Mouse (Mus musculus) gastrocnemius, postnatal 14 days (tissue): ENCODE measurements around the gene Oas1a. TPM values are rescaled to one million over a fixed set of nuclear protein-coding genes. Genes with fewer than 3 reads are reported as not detected.

Experiments
- DNase-seq: peaks from one replicate; pipeline ENCODE4 v3.0.0; 2021; ENCODE audit warnings: mixed read lengths
- intact Hi-C: fragments of 180-260 bp; cut with DNase I; formaldehyde crosslinking; loops from one replicate; pipeline ENCODE4 v1.15.1; 2025; ENCODE audit warnings: low total_unique reads
- microRNA-seq, 2 experiments: library from miRNA; unstranded; fragments of <30 nt; microRNA quantifications; one replicate each; pipeline ENCODE4 v1.2.0; 2021
- total RNA-seq, 2 experiments: library from RNA; stranded (reverse); gene quantifications; 2 replicates each; pipeline ENCODE4 v1.2.3; 2021

Oas1a gene
- total RNA-seq, 2 experiments from 2014 or later: not detected

DNA sequence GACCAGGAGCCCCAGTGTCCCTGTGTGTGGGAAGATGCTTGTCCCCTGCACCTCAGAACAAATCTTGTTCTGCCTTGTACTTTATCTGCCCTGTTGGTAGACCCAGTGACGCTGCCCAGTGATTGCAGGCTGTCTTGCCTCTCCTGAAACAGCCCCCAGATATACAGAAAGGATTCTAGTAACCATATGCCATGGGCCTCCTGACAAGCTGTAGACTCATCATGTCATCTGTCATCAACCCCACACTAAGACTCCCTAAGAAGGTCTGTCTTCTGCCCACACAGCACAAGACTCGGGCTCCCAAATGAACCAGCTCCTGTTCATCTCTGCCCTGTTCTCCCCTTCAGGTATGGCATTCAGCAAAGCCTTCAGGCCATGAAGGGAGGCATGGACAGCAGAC, 48.1 kb downstream of the Oas1a start:
- no peak for DNase-seq
- intact Hi-C loops: no loop called here

- no peak for DNase-seq
- intact Hi-C loops: no loop called here
These were observed 57.7 kb downstream of the Oas1a start for GRCm38 (mm10) chr5:120849601-120850136.

GRCm38 (mm10) chr5:120847067-120847466, 60.3 kb downstream of the Oas1a start, which contains the start of gene Oas1f:
TSS of gene Oas1f (plus strand) at chr5:120847367.
- intact Hi-C loops: no loop called here
- DNase-seq: no peak

Small RNAs within 50 kb of the gene (microRNA-seq; reads per million reads assigned to microRNA genes)
- 0 reads per million in 2 experiments for gene Gm22907

Other genes with a start within 250 kb of the Oas1a start
- under 1 TPM; 0.66 to 0.76 TPM for gene Dtx1, start 195.6 kb downstream of the Oas1a start, total RNA-seq
- under 1 TPM in 1 of 2 experiments, not detected in 1; 0.13 TPM for gene Oas2, start 157.7 kb downstream of the Oas1a start, total RNA-seq
- not detected for gene Oas3, start 129.9 kb downstream of the Oas1a start, total RNA-seq
- not detected for gene Oas1e, start 112.0 kb downstream of the Oas1a start, total RNA-seq
- under 1 TPM; 0.35 to 0.38 TPM for gene Oas1c, start 95.0 kb downstream of the Oas1a start, total RNA-seq
- gene Oas1f, start 60.2 kb downstream of the Oas1a start, total RNA-seq: not detected
- not detected for gene Oas1h, start 46.1 kb downstream of the Oas1a start, total RNA-seq
- gene Oas1g, start 19.9 kb downstream of the Oas1a start, total RNA-seq: under 1 TPM in 1 of 2 experiments, not detected in 1; 0.16 TPM
- not detected for gene Oas1d, start 7.0 kb upstream of the Oas1a start, total RNA-seq
- under 1 TPM in 1 of 2 experiments, not detected in 1; 0.06 TPM for gene Rph3a, start 102.6 kb upstream of the Oas1a start, total RNA-seq